Mouse (Mus musculus): ENCODE measurements around the gene Uvssa.

- TF ChIP-seq EP300 (IDR thresholded peaks at IDR 0.05; ENCODE audit: low read depth) (no peak), CTCF (IDR thresholded peaks at IDR 0.05; ENCODE audit: low read depth) (no peak)
Measured at GRCm38 (mm10) chr5:33387550-33387949, 9.2 kb downstream of the Uvssa start.

All from heart, postnatal 0 days (tissue).